Mouse (Mus musculus): ENCODE results near the gene Dpep3. TPM values are rescaled to one million over a fixed set of nuclear protein-coding genes. Genes with fewer than 3 reads are reported as not detected.

Gene Dpep3
- polyA plus RNA-seq, 1 experiment from 2014 or later = not detected

DNA sequence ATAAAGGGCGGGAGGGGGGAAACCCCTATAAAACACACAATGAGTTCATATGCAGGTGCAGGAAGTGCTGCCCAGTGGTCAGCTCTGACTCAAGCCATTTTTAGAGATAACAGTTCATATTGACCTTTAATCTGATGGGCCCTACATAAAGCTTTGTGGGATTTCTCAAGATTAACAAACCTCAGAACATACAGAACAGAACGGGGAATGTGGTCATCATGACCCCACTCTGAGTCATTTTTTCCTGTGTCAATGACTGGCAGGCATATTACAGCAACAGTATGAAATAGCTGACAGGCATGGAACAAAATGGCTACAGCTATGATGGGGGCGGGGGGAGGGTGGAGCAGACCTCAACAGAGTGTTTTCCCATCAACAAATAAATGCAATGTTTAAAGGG, 27.9 kb upstream of the Dpep3 start:
- H3K4me2 ChIP-seq (ENCODE audit: low read length) = no peak overlapping the region
- ATAC-seq = no peak
- H3K4me1 ChIP-seq (replicated peaks; ENCODE audit: control insufficient read depth, insufficient read depth, low read length) = peaks cover 15% of the 10 kb centered on the region
- H3K36me3 ChIP-seq (ENCODE audit: control insufficient read depth, insufficient read depth) = no peaks in the 10 kb centered on the region
- H3K4me3 ChIP-seq (replicated peaks; ENCODE audit: low read length) = no peak overlapping the region
- no peak overlapping the region for H3K27ac ChIP-seq (ENCODE audit: low read length)
- WGBS = 81% methylated on average over 3 of the region's 3 CpGs
- no peak overlapping the region for H3K9ac ChIP-seq (replicated peaks; ENCODE audit: low read depth, low read length)
- no peaks in the 10 kb centered on the region for H3K9me3 ChIP-seq (ENCODE audit: control insufficient read depth, low read length)
- no peaks in the 10 kb centered on the region for H3K27me3 ChIP-seq (replicated peaks; ENCODE audit: control insufficient read depth, insufficient read depth, low read length)

DNA sequence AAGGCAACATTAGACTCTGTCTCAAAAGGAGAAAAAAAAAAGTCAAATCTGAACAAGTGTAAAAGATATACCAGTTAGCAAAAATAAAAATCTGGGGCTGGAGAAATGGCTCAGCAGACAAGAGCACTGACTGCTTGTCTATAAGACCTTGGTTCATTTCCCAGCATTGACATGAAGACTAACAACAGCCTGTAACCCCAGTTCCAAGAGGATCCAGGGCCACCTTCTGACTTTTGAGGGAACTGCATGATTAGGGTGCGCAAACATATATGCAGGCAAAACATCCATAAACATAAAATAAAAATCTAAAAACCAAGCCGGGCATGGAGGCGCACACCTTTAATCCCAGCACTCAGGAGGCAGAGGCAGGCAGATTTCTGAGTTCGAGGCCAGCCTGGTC, 27.2 kb upstream of the Dpep3 start:
- Histone ChIP-seq H3K4me2 (ENCODE audit: low read length) (no peak overlapping the region), H3K27me3 (replicated peaks; ENCODE audit: control insufficient read depth, insufficient read depth, low read length) (no peaks in the 10 kb centered on the region), H3K36me3 (ENCODE audit: control insufficient read depth, insufficient read depth) (no peaks in the 10 kb centered on the region), H3K27ac (ENCODE audit: low read length) (no peak overlapping the region), H3K9me3 (ENCODE audit: control insufficient read depth, low read length) (no peaks in the 10 kb centered on the region), H3K9ac (replicated peaks; ENCODE audit: low read depth, low read length) (no peak overlapping the region), H3K4me1 (replicated peaks; ENCODE audit: control insufficient read depth, insufficient read depth, low read length) (peaks cover 10% of the 10 kb centered on the region), H3K4me3 (replicated peaks; ENCODE audit: low read length) (no peak overlapping the region)
- no peak for ATAC-seq
- WGBS = 90% methylated on average over 4 of the region's 4 CpGs

DNA sequence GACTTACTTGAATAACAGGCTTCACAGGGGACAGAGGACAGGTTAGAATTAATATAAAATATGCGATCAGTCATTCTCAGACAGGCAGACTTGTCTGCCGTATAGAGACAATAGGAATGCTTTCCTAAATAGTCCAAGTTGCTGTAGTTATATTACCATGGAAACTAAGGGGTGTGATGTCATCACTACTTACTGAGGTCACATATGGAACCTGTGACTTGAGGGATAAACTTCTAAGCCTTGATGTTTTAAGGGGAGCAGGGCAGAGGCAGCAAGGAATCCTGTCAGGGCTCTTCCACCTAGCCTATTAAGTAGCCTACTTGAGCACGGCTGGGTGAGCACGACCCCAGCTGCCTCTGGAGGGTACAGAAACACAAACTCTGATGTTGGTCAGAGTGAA, 26.6 kb upstream of the Dpep3 start, which contains the start of gene Dpep2nb:
Dpep2nb (minus strand) TSS at position 101 of the 400 bp plus-strand sequence.
- no peaks in the 10 kb centered on the region for H3K36me3 ChIP-seq (ENCODE audit: control insufficient read depth, insufficient read depth)
- no peak within 1 kb of the TSS for H3K9ac ChIP-seq (replicated peaks; ENCODE audit: low read depth, low read length)
- no peaks in the 10 kb centered on the region for H3K9me3 ChIP-seq (ENCODE audit: control insufficient read depth, low read length)
- no peak within 1 kb of the TSS for H3K27ac ChIP-seq (ENCODE audit: low read length)
- H3K27me3 ChIP-seq (replicated peaks; ENCODE audit: control insufficient read depth, insufficient read depth, low read length) = no peaks in the 10 kb centered on the region
- H3K4me2 ChIP-seq (ENCODE audit: low read length) = no peak within 1 kb of the TSS
- WGBS = 85% methylated on average over 4 of the region's 4 CpGs
- peaks cover 10% of the 10 kb centered on the region for H3K4me1 ChIP-seq (replicated peaks; ENCODE audit: control insufficient read depth, insufficient read depth, low read length)
- H3K4me3 ChIP-seq (replicated peaks; ENCODE audit: low read length) = no peak within 1 kb of the TSS
- ATAC-seq = no peak

DNA sequence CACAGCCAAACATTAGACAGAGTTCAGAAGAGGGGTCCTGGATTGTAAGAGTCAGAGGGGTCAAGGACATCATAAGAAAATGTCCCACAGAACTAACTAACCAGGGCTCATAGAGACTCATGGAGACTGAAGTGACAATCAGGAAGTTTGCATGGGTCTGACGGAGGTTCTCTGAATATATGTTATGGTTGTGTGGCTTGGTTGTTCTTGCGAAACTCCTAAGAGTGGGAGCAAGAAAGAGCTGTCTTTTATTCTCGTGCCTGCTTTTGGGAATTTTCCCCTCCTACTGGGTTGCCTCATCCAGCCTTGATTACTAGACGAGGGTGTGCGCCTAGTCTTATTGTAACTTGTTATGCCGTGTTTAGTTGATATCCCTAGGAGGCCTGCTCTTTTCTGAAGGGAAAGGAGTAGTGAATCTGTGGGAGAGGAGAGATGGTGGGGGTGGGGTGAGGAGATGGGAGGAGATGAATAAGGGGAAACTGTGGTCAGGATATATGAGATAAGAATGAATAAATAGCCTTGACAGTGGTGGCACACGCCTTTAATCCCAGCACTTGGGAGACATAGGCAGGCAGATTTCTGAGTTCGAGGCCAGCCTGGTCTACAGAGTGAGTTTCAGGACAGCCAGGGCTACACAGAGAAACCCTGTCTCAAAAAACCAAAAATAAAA, 25.4 kb upstream of the Dpep3 start:
- no peak overlapping the region for H3K4me2 ChIP-seq (ENCODE audit: low read length)
- H3K27me3 ChIP-seq (replicated peaks; ENCODE audit: control insufficient read depth, insufficient read depth, low read length) = no peaks in the 10 kb centered on the region
- H3K4me3 ChIP-seq (replicated peaks; ENCODE audit: low read length) = no peak overlapping the region
- WGBS = 76% methylated on average over 8 of the region's 8 CpGs
- no peak for ATAC-seq
- H3K4me1 ChIP-seq (replicated peaks; ENCODE audit: control insufficient read depth, insufficient read depth, low read length) = no peaks in the 10 kb centered on the region
- H3K36me3 ChIP-seq (ENCODE audit: control insufficient read depth, insufficient read depth) = no peaks in the 10 kb centered on the region
- no peak overlapping the region for H3K9ac ChIP-seq (replicated peaks; ENCODE audit: low read depth, low read length)
- H3K9me3 ChIP-seq (ENCODE audit: control insufficient read depth, low read length) = no peaks in the 10 kb centered on the region
- H3K27ac ChIP-seq (ENCODE audit: low read length) = no peak overlapping the region

DNA sequence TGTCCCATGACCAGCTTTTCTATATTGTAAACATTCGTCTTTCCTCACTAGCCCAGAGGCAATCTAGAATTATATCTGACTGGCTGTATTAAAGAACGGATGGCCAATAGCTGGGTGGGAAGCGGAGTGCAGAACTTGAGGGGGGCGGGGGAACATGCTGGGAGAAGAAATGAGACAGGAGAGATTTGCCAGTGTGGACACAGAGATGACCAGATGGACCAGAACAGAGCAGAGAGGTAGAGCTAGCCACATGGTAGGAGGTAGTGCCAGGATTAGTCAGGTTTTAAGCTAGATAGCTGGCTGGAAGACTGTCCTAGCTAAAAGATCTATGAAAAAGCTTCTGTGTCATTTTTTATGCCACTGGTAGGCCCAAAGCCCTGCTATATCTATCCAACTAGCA, 22.7 kb upstream of the Dpep3 start:
- no peak overlapping the region for H3K9ac ChIP-seq (replicated peaks; ENCODE audit: low read depth, low read length)
- H3K4me1 ChIP-seq (replicated peaks; ENCODE audit: control insufficient read depth, insufficient read depth, low read length) = no peaks in the 10 kb centered on the region
- no peaks in the 10 kb centered on the region for H3K9me3 ChIP-seq (ENCODE audit: control insufficient read depth, low read length)
- H3K4me3 ChIP-seq (replicated peaks; ENCODE audit: low read length) = no peak overlapping the region
- H3K36me3 ChIP-seq (ENCODE audit: control insufficient read depth, insufficient read depth) = no peaks in the 10 kb centered on the region
- no peak for ATAC-seq
- no peaks in the 10 kb centered on the region for H3K27me3 ChIP-seq (replicated peaks; ENCODE audit: control insufficient read depth, insufficient read depth, low read length)
- H3K4me2 ChIP-seq (ENCODE audit: low read length) = no peak overlapping the region
- no peak overlapping the region for H3K27ac ChIP-seq (ENCODE audit: low read length)
- WGBS = 82% methylated on average over 4 of the region's 4 CpGs

DNA sequence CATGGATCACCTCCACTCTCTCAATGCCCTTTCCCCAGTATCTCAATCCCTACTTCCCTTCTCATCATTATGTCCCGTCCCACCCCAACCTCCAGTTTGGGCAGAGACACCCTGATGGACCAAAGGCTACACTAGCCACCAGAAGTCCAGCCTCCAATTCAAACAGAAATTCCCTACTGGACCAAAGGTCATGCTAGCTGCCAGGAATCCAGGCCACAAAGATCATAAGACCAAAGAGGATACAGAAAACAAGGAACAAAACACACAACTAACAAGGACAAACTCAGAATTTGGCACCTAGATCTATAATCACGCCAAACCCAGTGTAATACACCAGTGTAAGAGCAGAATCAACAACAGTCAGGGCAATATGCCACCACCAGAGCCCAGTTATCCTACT, 19.7 kb upstream of the Dpep3 start:
- H3K36me3 ChIP-seq (ENCODE audit: control insufficient read depth, insufficient read depth) = no peaks in the 10 kb centered on the region
- 84% methylated on average over 2 of the region's 2 CpGs for WGBS
- no peak overlapping the region for H3K27ac ChIP-seq (ENCODE audit: low read length)
- no peaks in the 10 kb centered on the region for H3K4me1 ChIP-seq (replicated peaks; ENCODE audit: control insufficient read depth, insufficient read depth, low read length)
- no peak overlapping the region for H3K4me2 ChIP-seq (ENCODE audit: low read length)
- ATAC-seq = no peak
- H3K9me3 ChIP-seq (ENCODE audit: control insufficient read depth, low read length) = no peaks in the 10 kb centered on the region
- H3K9ac ChIP-seq (replicated peaks; ENCODE audit: low read depth, low read length) = no peak overlapping the region
- no peak overlapping the region for H3K4me3 ChIP-seq (replicated peaks; ENCODE audit: low read length)
- no peaks in the 10 kb centered on the region for H3K27me3 ChIP-seq (replicated peaks; ENCODE audit: control insufficient read depth, insufficient read depth, low read length)

DNA sequence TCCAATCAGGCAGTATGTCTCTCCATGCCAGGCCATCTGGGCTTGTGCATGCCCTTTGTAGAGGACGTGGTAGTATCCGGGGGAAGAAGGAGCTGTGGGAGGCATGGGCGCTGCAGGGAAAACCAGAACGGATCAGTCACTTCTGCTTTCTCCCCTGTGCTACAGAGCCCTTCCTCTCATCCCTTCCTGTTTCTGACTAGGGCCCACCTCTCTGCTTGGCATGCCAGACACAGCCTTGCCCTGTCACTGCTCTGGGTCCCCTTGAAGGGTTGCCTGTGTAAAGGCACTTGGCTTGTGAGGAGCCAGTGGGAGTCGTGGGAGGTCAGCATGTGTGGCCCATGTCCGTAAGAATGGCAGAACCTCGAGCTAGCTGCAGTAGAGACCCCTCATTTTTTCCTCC, 17.1 kb upstream of the Dpep3 start:
- ATAC-seq = no peak
- WGBS = 71% methylated on average over 7 of the region's 7 CpGs
- no peak overlapping the region for H3K4me2 ChIP-seq (ENCODE audit: low read length)
- H3K4me3 ChIP-seq (replicated peaks; ENCODE audit: low read length) = no peak overlapping the region
- no peak overlapping the region for H3K9ac ChIP-seq (replicated peaks; ENCODE audit: low read depth, low read length)
- H3K27me3 ChIP-seq (replicated peaks; ENCODE audit: control insufficient read depth, insufficient read depth, low read length) = no peaks in the 10 kb centered on the region
- no peaks in the 10 kb centered on the region for H3K9me3 ChIP-seq (ENCODE audit: control insufficient read depth, low read length)
- no peaks in the 10 kb centered on the region for H3K4me1 ChIP-seq (replicated peaks; ENCODE audit: control insufficient read depth, insufficient read depth, low read length)
- no peaks in the 10 kb centered on the region for H3K36me3 ChIP-seq (ENCODE audit: control insufficient read depth, insufficient read depth)
- H3K27ac ChIP-seq (ENCODE audit: low read length) = no peak overlapping the region

DNA sequence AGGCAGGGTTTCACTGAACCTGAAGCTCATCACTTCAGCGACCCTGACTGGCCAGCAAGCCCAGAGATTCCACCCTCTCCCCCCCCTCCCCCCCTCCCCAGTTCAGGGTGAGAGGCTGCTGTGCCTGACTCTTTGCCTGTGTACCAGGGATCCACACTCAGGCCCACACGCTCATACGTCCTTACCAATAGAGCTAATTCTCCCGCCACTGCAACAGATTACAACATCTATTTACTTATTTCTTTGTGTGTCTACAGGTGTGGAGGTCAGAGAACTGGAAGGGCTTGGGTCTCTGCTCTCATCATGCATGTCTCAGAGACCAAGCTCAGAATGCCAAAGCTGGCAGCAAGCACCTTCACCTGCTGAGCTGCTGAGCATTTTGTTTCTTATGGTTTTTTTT, 14.0 kb upstream of the Dpep3 start:
- Histone ChIP-seq H3K4me3 (replicated peaks; ENCODE audit: low read length) (no peak overlapping the region), H3K4me2 (ENCODE audit: low read length) (no peak overlapping the region), H3K9me3 (ENCODE audit: control insufficient read depth, low read length) (no peaks in the 10 kb centered on the region), H3K9ac (replicated peaks; ENCODE audit: low read depth, low read length) (no peak overlapping the region), H3K27me3 (replicated peaks; ENCODE audit: control insufficient read depth, insufficient read depth, low read length) (no peaks in the 10 kb centered on the region), H3K4me1 (replicated peaks; ENCODE audit: control insufficient read depth, insufficient read depth, low read length) (no peaks in the 10 kb centered on the region; the same call in 1 of the 2 replicates), H3K36me3 (ENCODE audit: control insufficient read depth, insufficient read depth) (no peaks in the 10 kb centered on the region), H3K27ac (ENCODE audit: low read length) (no peak overlapping the region)
- ATAC-seq = no peak
- 57% methylated on average over 4 of the region's 4 CpGs for whole genome bisulfite sequencing

DNA sequence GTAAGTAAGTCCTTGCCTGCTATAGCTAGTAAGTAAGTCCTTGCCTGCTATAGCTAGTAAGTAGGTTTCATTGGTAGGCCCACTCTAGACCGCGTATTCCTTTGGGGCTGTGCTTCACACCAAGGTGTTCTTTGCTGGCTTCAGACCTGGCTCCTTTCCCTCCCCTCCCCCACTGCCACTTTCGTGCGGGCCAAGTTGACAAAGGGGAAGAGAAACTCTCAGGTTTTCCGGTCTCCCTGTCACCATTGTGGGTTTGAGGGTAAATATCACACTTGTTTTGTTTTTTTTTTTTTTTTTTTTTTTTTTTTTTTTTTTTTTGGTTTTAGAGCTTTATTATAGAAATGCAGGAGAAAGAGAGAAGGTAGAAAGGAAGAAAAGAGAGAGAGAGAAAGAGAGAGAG, 13.3 kb upstream of the Dpep3 start:
- no peaks in the 10 kb centered on the region for H3K27me3 ChIP-seq (replicated peaks; ENCODE audit: control insufficient read depth, insufficient read depth, low read length)
- H3K4me3 ChIP-seq (replicated peaks; ENCODE audit: low read length) = no peak overlapping the region
- no peaks in the 10 kb centered on the region; the same call in 1 of the 2 replicates for H3K4me1 ChIP-seq (replicated peaks; ENCODE audit: control insufficient read depth, insufficient read depth, low read length)
- H3K9me3 ChIP-seq (ENCODE audit: control insufficient read depth, low read length) = no peaks in the 10 kb centered on the region
- WGBS = 61% methylated on average over 5 of the region's 5 CpGs
- H3K27ac ChIP-seq (ENCODE audit: low read length) = no peak overlapping the region
- no peak overlapping the region for H3K9ac ChIP-seq (replicated peaks; ENCODE audit: low read depth, low read length)
- no peak overlapping the region for H3K4me2 ChIP-seq (ENCODE audit: low read length)
- no peak for ATAC-seq
- no peaks in the 10 kb centered on the region for H3K36me3 ChIP-seq (ENCODE audit: control insufficient read depth, insufficient read depth)

DNA sequence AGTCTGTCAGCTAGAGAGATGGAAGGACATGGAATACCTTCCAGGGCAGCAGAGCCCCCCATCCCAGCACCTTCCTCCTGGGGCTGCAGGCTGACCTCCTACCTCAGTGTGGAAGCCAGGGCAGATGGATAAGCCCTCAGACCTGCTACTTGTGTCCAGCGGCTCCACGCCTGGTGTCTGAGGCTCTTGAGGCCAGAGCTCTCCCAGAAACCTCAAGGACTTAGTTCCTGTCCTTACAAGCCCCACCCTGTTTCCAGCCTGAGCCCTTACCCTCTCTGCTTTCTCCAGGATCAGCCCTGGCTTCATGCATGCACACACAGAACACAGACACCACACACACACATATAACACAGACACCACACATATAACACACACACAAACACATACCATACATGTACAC, 12.3 kb upstream of the Dpep3 start:
- Histone ChIP-seq H3K4me1 (replicated peaks; ENCODE audit: control insufficient read depth, insufficient read depth, low read length) (no peaks in the 10 kb centered on the region; the same call in 1 of the 2 replicates), H3K4me3 (replicated peaks; ENCODE audit: low read length) (no peak overlapping the region), H3K27ac (ENCODE audit: low read length) (no peak overlapping the region), H3K4me2 (ENCODE audit: low read length) (no peak overlapping the region), H3K36me3 (ENCODE audit: control insufficient read depth, insufficient read depth) (no peaks in the 10 kb centered on the region), H3K27me3 (replicated peaks; ENCODE audit: control insufficient read depth, insufficient read depth, low read length) (no peaks in the 10 kb centered on the region), H3K9me3 (ENCODE audit: control insufficient read depth, low read length) (no peaks in the 10 kb centered on the region), H3K9ac (replicated peaks; ENCODE audit: low read depth, low read length) (no peak overlapping the region)
- 83% methylated on average over 2 of the region's 2 CpGs for WGBS
- ATAC-seq = no peak

Measured in forebrain, embryonic 16.5 days (tissue).